Mouse (Mus musculus) MEL (cell line): ENCODE data around the gene Coq10b. TPM values are rescaled to one million over a fixed set of nuclear protein-coding genes. Genes with fewer than 3 reads are reported as not detected.

ENCODE experiments used
- DNase-seq: peaks from one replicate; pipeline ENCODE4 v3.0.0; 2011; ENCODE audit warnings: low read depth, low spot score
- H3K27ac ChIP-seq: 2 replicates; pipeline ENCODE4 v1.5.1; 2012; ENCODE audit warnings: low read depth, mild to moderate bottlenecking, control low read depth, low read length, moderate library complexity; ENCODE audit not compliant: control insufficient read depth
- H3K27me3 ChIP-seq, 2 experiments: fragments of 150-350 bp in 1 of 2; sonication (generic) in 1 of 2; 2 replicates each; pipeline ENCODE4 v1.6.1; 2012; ENCODE audit warnings: low read length in 2 of 2, mild to moderate bottlenecking in 2 of 2, improper control_type of control experiment in 1 of 2, moderate library complexity in 1 of 2; ENCODE audit not compliant: insufficient read depth in 2 of 2, control insufficient read depth in 1 of 2
- H3K36me3 ChIP-seq, 2 experiments: 2 replicates each; pipeline ENCODE4 v1.6.1; 2012 to 2014; ENCODE audit warnings: low read length in 2 of 2, improper control_type of control experiment in 1 of 2, inconsistent platforms in 1 of 2, mild to moderate bottlenecking in 1 of 2; ENCODE audit not compliant: insufficient read depth in 2 of 2, control insufficient read depth in 1 of 2
- H3K4me1 ChIP-seq, 2 experiments: fragments of 150-350 bp in 1 of 2; sonication (generic) in 1 of 2; 2 replicates each; pipeline ENCODE4 v1.6.1; 2012; ENCODE audit warnings: low read length in 2 of 2, improper control_type of control experiment in 1 of 2, mild to moderate bottlenecking in 1 of 2; ENCODE audit not compliant: insufficient read depth in 2 of 2, control insufficient read depth in 1 of 2
- H3K4me3 ChIP-seq, 2 experiments: fragments of 150-350 bp in 1 of 2; sonication (generic) in 1 of 2; 2 replicates each; pipeline ENCODE4 v1.5.1; 2012; ENCODE audit warnings: low read depth in 2 of 2, low read length in 2 of 2, mild to moderate bottlenecking in 2 of 2, moderate library complexity in 2 of 2, control low read depth in 1 of 2, improper control_type of control experiment in 1 of 2; ENCODE audit not compliant: control insufficient read depth in 1 of 2, insufficient read depth in 1 of 2
- H3K79me2 ChIP-seq: 2 replicates; pipeline ENCODE4 v1.6.1; 2012; ENCODE audit warnings: mild to moderate bottlenecking, low read length, moderate library complexity; ENCODE audit not compliant: control insufficient read depth, poor library complexity, insufficient read depth
- H3K9ac ChIP-seq: 2 replicates; pipeline ENCODE4 v1.6.1; 2012; ENCODE audit warnings: low read depth, mild to moderate bottlenecking, control low read depth, low read length, moderate library complexity; ENCODE audit not compliant: control insufficient read depth, poor library complexity, severe bottlenecking
- H3K9me3 ChIP-seq: fragments of 150-350 bp; sonication (generic); replicated peaks from 2 replicates; pipeline ENCODE4 v1.6.1; 2012; ENCODE audit warnings: mild to moderate bottlenecking, low read length, improper control_type of control experiment, moderate library complexity; ENCODE audit not compliant: insufficient read depth
- CHD1 ChIP-seq: IDR thresholded peaks from 2 replicates; pipeline ENCODE4 v1.6.1; 2012; ENCODE audit warnings: low read depth, mild to moderate bottlenecking, inconsistent platforms, low read length, improper control_type of control experiment
- CHD2 ChIP-seq: IDR thresholded peaks from 2 replicates; pipeline ENCODE4 v1.6.1; 2011; ENCODE audit warnings: low read length, improper control_type of control experiment
- CTCF ChIP-seq, 3 experiments: IDR thresholded peaks in 2 of 3; conservative IDR thresholded peaks in 1 of 3; 2 replicates each; pipeline ENCODE4 v1.5.1; 2011 to 2012; ENCODE audit warnings: low read length in 3 of 3, low read depth in 2 of 3, mild to moderate bottlenecking in 2 of 3, improper control_type of control experiment in 1 of 3, inconsistent platforms in 1 of 3, mixed read lengths in 1 of 3, moderate library complexity in 1 of 3; ENCODE audit not compliant: control insufficient read depth in 1 of 3, insufficient read depth in 1 of 3, poor library complexity in 1 of 3, severe bottlenecking in 1 of 3
- EP300 ChIP-seq, 2 experiments: IDR thresholded peaks; 2 replicates each; pipeline ENCODE4 v1.6.1; 2011; ENCODE audit warnings: improper control_type of control experiment in 2 of 2, low read length in 2 of 2, low read depth in 1 of 2, mild to moderate bottlenecking in 1 of 2
- GABPA ChIP-seq: IDR thresholded peaks from 2 replicates; pipeline ENCODE4 v1.6.1; 2012; ENCODE audit warnings: low read depth, mild to moderate bottlenecking, inconsistent platforms, low read length, improper control_type of control experiment, moderate library complexity
- GATA1 ChIP-seq: IDR thresholded peaks from 2 replicates; pipeline ENCODE4 v1.6.1; 2011; ENCODE audit warnings: low read depth, low read length, improper control_type of control experiment
- MEF2A ChIP-seq: IDR thresholded peaks from 2 replicates; pipeline ENCODE4 v1.6.1; 2014; ENCODE audit warnings: low read depth, mild to moderate bottlenecking, inconsistent platforms, low read length, improper control_type of control experiment; ENCODE audit not compliant: poor library complexity, insufficient replicate concordance, severe bottlenecking; ENCODE audit errors: extremely low read depth
- MXI1 ChIP-seq: IDR thresholded peaks from 2 replicates; pipeline ENCODE4 v1.6.1; 2011; ENCODE audit warnings: mild to moderate bottlenecking, low read depth, low read length, improper control_type of control experiment
- NELFE ChIP-seq: IDR thresholded peaks from 2 replicates; pipeline ENCODE4 v1.6.1; 2011; ENCODE audit warnings: low read depth, low read length, improper control_type of control experiment
- SIN3A ChIP-seq: IDR thresholded peaks from 2 replicates; pipeline ENCODE4 v1.6.1; 2012; ENCODE audit warnings: low read length, improper control_type of control experiment, inconsistent platforms
- USF1 ChIP-seq: IDR thresholded peaks from 2 replicates; pipeline ENCODE4 v1.6.1; 2014; ENCODE audit warnings: low read depth, mild to moderate bottlenecking, inconsistent platforms, low read length, improper control_type of control experiment, moderate library complexity
- ZNF384 ChIP-seq: IDR thresholded peaks from 2 replicates; pipeline ENCODE4 v1.6.1; 2012; ENCODE audit warnings: low read depth, mild to moderate bottlenecking, inconsistent platforms, low read length, improper control_type of control experiment
- polyA plus RNA-seq, 2 experiments: library from polyadenylated mRNA; stranded (reverse) in 1 of 2; unstranded in 1 of 2; fragments of >175 nt in 1 of 2; fragments of >200 nt in 1 of 2; gene quantifications; 2 replicates each; pipeline versions ENCODE4 v1.2.1 to v1.2.4; 2012; ENCODE audit warnings: low replicate concordance in 2 of 2, low read depth in 1 of 2; ENCODE audit not compliant: insufficient read length in 2 of 2, insufficient read depth in 1 of 2, missing spikeins in 1 of 2
- total RNA-seq: library from RNA; depleted of rRNA; stranded (reverse); fragments of 300-350 nt; gene quantifications from 2 replicates; pipeline ENCODE4 v1.2.3, GENCODE M21; 2012

Gene Coq10b
- total and polyA plus RNA-seq, 3 experiments: 9.8 to 84.6 (median 13.4) TPM

DNA sequence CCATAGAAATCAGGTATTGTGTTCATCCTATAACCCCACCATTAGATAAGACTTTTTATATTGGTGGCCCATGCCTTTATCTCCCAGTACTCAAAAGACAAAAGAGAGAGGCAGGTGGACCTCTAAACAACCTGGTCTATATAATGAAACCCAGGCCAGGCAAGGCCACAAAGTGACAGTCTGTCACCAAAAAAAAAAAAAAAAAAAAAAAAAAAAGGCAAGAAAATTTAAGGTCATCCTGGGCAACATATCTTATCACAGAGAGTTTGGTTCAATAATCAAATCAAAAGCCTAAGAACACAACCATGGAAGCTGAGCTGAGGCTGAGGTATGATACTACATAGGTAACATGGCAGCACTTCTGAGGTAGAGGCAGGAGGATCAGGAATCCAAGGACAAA is 30.7 kb upstream of the Coq10b start:
- Histone ChIP-seq H3K9me3 (no peaks in the 10 kb centered on the region), H3K27me3 (no peaks in the 10 kb centered on the region), H3K4me1 (peaks cover 7 to 13% of the 10 kb centered on the region in 2 experiments; a peak in 3 of 4 replicates), H3K27ac (no peak overlapping the region), H3K9ac (no peak overlapping the region), H3K36me3 (peaks cover 18 to 41% of the 10 kb centered on the region in 2 experiments), H3K4me3 (no peak overlapping the region), H3K79me2 (peaks cover 80% of the 10 kb centered on the region)
- TF ChIP-seq MXI1 (no peak), ZNF384 (peak; percentile 69), CTCF (IDR thresholded peaks at IDR 0.05 in 2 of 3, conservative IDR thresholded peaks at IDR 0.05 in 1 of 3; ENCODE audit: control insufficient read depth in 1 of 3, insufficient read depth in 1 of 3, low read depth in 2 of 3, low read length in 3 of 3, poor library complexity in 1 of 3, severe bottlenecking in 1 of 3) (no peak), USF1 (no peak)
- DNase-seq: no peak

- Histone ChIP-seq H3K4me1 (peaks cover 12 to 18% of the 10 kb centered on the region in 2 experiments; a peak in 3 of 4 replicates), H3K9me3 (no peaks in the 10 kb centered on the region), H3K9ac (peak overlapping the region; percentile 97), H3K79me2 (peaks cover 61% of the 10 kb centered on the region), H3K27me3 (no peaks in the 10 kb centered on the region), H3K4me3 (peak overlapping the region; percentile 86 to 98), H3K27ac (peak overlapping the region; percentile 88), H3K36me3 (peaks cover 2 to 48% of the 10 kb centered on the region in 2 experiments; a peak in 3 of 4 replicates)
- DNase-seq: peak; percentile 48
- TF ChIP-seq MXI1 (0 out of 2 replicates have a peak, but pooled peaks have one; percentile 35), ZNF384 (peak; percentile 73), CTCF (IDR thresholded peaks at IDR 0.05 in 2 of 3, conservative IDR thresholded peaks at IDR 0.05 in 1 of 3; ENCODE audit: control insufficient read depth in 1 of 3, insufficient read depth in 1 of 3, low read depth in 2 of 3, low read length in 3 of 3, poor library complexity in 1 of 3, severe bottlenecking in 1 of 3) (peak in 1 of 3 experiments; percentile 21; a peak in 1 of 6 replicates), SIN3A (peak; percentile 6; the same call in 1 of the 2 replicates), MEF2A (no peak), GATA1 (no peak)
These were observed 26.7 kb upstream of the Coq10b start for GRCm38 (mm10) chr1:55025656-55026430.

DNA sequence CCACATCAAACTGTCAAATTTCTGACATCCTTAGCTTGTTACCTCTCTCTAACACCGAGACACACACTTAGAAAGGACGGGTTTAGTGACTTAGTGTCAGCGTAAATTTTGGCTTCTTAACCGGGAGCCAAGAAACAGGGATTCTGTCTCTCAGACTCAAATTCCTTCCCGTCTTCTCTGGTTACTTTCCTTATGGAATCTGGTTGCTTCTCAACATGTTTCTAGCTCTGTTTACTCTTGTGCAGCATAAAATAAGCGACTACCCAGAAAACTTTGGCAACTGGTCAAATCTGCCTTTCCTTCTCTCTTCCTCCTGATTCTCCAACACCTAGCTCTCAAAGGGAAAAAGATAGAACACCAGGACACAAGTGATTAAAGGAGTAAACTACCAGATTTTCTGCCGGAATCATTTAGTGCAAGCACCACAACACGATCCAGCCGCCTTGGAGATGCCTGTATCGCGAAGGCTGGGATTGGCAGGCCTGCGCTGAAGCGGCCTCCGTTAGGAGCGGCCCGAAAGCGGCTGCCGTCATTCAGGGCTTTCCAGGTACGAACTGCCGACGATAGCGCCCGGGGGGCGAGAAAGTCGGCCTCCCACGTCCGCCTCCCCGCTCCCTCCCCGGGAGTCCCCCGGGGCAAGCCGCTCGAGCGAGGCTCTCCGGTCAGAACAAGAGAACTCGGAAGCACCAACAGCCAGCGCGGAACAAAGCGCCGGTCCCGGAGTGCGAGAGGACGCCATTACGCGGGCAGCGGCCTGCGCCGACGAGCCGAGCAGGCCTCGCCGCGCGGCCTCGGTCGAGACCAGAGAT is 25.9 kb upstream of the Coq10b start:
- no peaks in the 10 kb centered on the region for H3K9me3 ChIP-seq
- peak overlapping the region; percentile 86 to 98 for H3K4me3 ChIP-seq
- no peak for DNase-seq
- TF ChIP-seq SIN3A (peak; percentile 42), EP300 (IDR thresholded peaks at IDR 0.05; ENCODE audit: low read depth in 1 of 2, low read length in 2 of 2) (no peak), NELFE (no peak), GABPA (no peak), CHD1 (peak; percentile 78), CHD2 (no peak)
- TF ChIP-seq, all 39 proteins: peak for 2
- Histone ChIP-seq H3K4me1 (peaks cover 12 to 24% of the 10 kb centered on the region in 2 experiments; a peak in 3 of 4 replicates), H3K79me2 (peaks cover 53% of the 10 kb centered on the region), H3K27me3 (no peaks in the 10 kb centered on the region), H3K9ac (peak overlapping the region; percentile 97), H3K27ac (peak overlapping the region; percentile 88), H3K36me3 (peaks cover 2 to 49% of the 10 kb centered on the region in 2 experiments; a peak in 3 of 4 replicates)
